Mouse (Mus musculus) heart, adult 2 months (tissue): ENCODE results near the gene Fbxl4.

Experiments used
- CTCF ChIP-seq: fragments of 200-600 bp; IDR thresholded peaks from 2 replicates; pipeline ENCODE4 v1.8.1; 2022; ENCODE audit warnings: antibody characterized with exemption, mild to moderate bottlenecking, moderate library complexity
- EP300 ChIP-seq: fragments of 200-500 bp; IDR thresholded peaks from 2 replicates; pipeline ENCODE4 v1.6.1; 2011; ENCODE audit warnings: low read depth, low read length, control low read depth; ENCODE audit not compliant: insufficient read depth
- POLR2A ChIP-seq: fragments of 200-500 bp; IDR thresholded peaks from 2 replicates; pipeline ENCODE4 v1.6.1; 2011; ENCODE audit warnings: mild to moderate bottlenecking, low read depth, low read length, control low read depth; ENCODE audit not compliant: insufficient read depth

GRCm38 (mm10) chr4:22357931-22358300 lies 573 bp downstream of the Fbxl4 start:
- no peak for TF ChIP-seq EP300
- no peak for TF ChIP-seq CTCF
- no peak; the same call in 1 of the 2 replicates for TF ChIP-seq POLR2A
